Mouse (Mus musculus): ENCODE measurements at regions not wholly inside any gene's neighbourhood (a gene's known extent, or its start where the extent isn't known, plus 50 kb on each side); places are given as distances from the start of the nearest gene placed in this dataset.
A peak's percentile ranks its signal among the peaks of the same experiment; 100 is the strongest.

GRCm38 (mm10) chr10:51792030-51792429, 114.5 kb downstream of the Rfx6 start:
- no peak for DNase-seq (ENCODE audit: low spot score in 2 of 2)

- no peak for DNase-seq (ENCODE audit: low spot score in 2 of 2)
These were observed 116.3 kb downstream of the Rfx6 start for GRCm38 (mm10) chr10:51793876-51794275.

GRCm38 (mm10) chr10:51816626-51817025, 139.1 kb downstream of the Rfx6 start:
- DNase-seq (ENCODE audit: low spot score in 2 of 2), result no peak

- no peak for DNase-seq (ENCODE audit: low spot score in 2 of 2)
These were observed 146.3 kb downstream of the Rfx6 start for GRCm38 (mm10) chr10:51823900-51824299.

- DNase-seq (ENCODE audit: low spot score in 2 of 2), result no peak
These were observed 148.9 kb downstream of the Rfx6 start for GRCm38 (mm10) chr10:51826431-51826964.

GRCm38 (mm10) chr10:51832459-51832858, 154.9 kb downstream of the Rfx6 start:
- no peak for DNase-seq (ENCODE audit: low spot score in 2 of 2)

GRCm38 (mm10) chr10:51843099-51843498, 165.5 kb downstream of the Rfx6 start:
- DNase-seq (ENCODE audit: low spot score in 2 of 2), result no peak

- DNase-seq (ENCODE audit: low spot score in 2 of 2), result no peak
These were observed 168.7 kb downstream of the Rfx6 start for GRCm38 (mm10) chr10:51846287-51846686.

- no peak for DNase-seq (ENCODE audit: low spot score in 2 of 2)
These were observed 152.9 kb upstream of the Vgll2 start for GRCm38 (mm10) chr10:51869409-51869808.

GRCm38 (mm10) chr10:51911066-51911691, 111.1 kb upstream of the Vgll2 start:
- no peak for DNase-seq (ENCODE audit: low spot score in 2 of 2)

- DNase-seq (ENCODE audit: low spot score in 2 of 2), result no peak
These were observed 110.2 kb upstream of the Vgll2 start for GRCm38 (mm10) chr10:51912096-51912495.

GRCm38 (mm10) chr10:51926644-51927043, 95.7 kb upstream of the Vgll2 start:
- DNase-seq (ENCODE audit: low spot score in 2 of 2), result no peak

- DNase-seq (ENCODE audit: low spot score in 2 of 2), result no peak
These were observed 93.0 kb upstream of the Vgll2 start for GRCm38 (mm10) chr10:51929341-51929740.

- DNase-seq (ENCODE audit: low spot score in 2 of 2), result no peak
These were observed 92.0 kb upstream of the Vgll2 start for GRCm38 (mm10) chr10:51930266-51930665.

GRCm38 (mm10) chr10:51930696-51931095, 91.6 kb upstream of the Vgll2 start:
- no peak for DNase-seq (ENCODE audit: low spot score in 2 of 2)

GRCm38 (mm10) chr10:51935482-51935881, 86.8 kb upstream of the Vgll2 start:
- no peak for DNase-seq (ENCODE audit: low spot score in 2 of 2)

- DNase-seq (ENCODE audit: low spot score in 2 of 2), result no peak
These were observed 81.1 kb upstream of the Vgll2 start for GRCm38 (mm10) chr10:51941192-51941591.

GRCm38 (mm10) chr10:51945701-51946100, 76.6 kb upstream of the Vgll2 start:
- peak in 1 of 2 experiments; percentile 15 for DNase-seq (ENCODE audit: low spot score in 2 of 2)

GRCm38 (mm10) chr10:51946189-51946588, 76.1 kb upstream of the Vgll2 start:
- no peak for DNase-seq (ENCODE audit: low spot score in 2 of 2)

GRCm38 (mm10) chr10:51946881-51947280, 75.4 kb upstream of the Vgll2 start:
- DNase-seq (ENCODE audit: low spot score in 2 of 2), result no peak

- DNase-seq (ENCODE audit: low spot score in 2 of 2), result no peak
These were observed 72.3 kb upstream of the Vgll2 start for GRCm38 (mm10) chr10:51950016-51950415.

GRCm38 (mm10) chr10:51952021-51952420, 70.3 kb upstream of the Vgll2 start:
- DNase-seq (ENCODE audit: low spot score in 2 of 2), result no peak

- DNase-seq (ENCODE audit: low spot score in 2 of 2), result no peak
These were observed 65.8 kb upstream of the Vgll2 start for GRCm38 (mm10) chr10:51956493-51956892.

- DNase-seq (ENCODE audit: low spot score in 2 of 2), result no peak
These were observed 60.8 kb upstream of the Vgll2 start for GRCm38 (mm10) chr10:51961497-51961896.
